Mouse (Mus musculus): ENCODE measurements at regions not wholly inside any gene's neighbourhood (a gene's known extent, or its start where the extent isn't known, plus 50 kb on each side); places are given as distances from the start of the nearest gene placed in this dataset.

GRCm38 (mm10) chr1:157003034-157003433, 63.6 kb upstream of the Ralgps2 start:
- TF ChIP-seq POLR2A (IDR thresholded peaks at IDR 0.05; ENCODE audit: low read depth, low read length) (no peak), CTCF (IDR thresholded peaks at IDR 0.05; ENCODE audit: extremely low read depth, insufficient read depth, insufficient read length, insufficient replicate concordance) (no peak)

All from spleen, adult 2 months (tissue).